Mouse (Mus musculus) intestine, embryonic 14.5 days (tissue): ENCODE data around the gene Nab1. TPM values are rescaled to one million over a fixed set of nuclear protein-coding genes. Genes with fewer than 3 reads are reported as not detected.
A peak's percentile ranks its signal among the peaks of the same experiment; 100 is the strongest.

ENCODE experiments used
- ATAC-seq: fragments of 200-750 bp; cut with Nextera tagmentation; replicated peaks from 2 replicates; pipeline ENCODE4 v1.8.0; 2017; ENCODE audit warnings: low read depth, moderate number of reproducible peaks, moderate TSS enrichment, moderate library complexity; ENCODE audit not compliant: low FRiP score, low TSS enrichment
- DNase-seq: peaks from one replicate; pipeline ENCODE4 v3.0.0-alpha.2; 2018; ENCODE audit warnings: low spot score
- H3K27ac ChIP-seq: fragments of 300-500 bp; sonication (generic); 2 replicates; pipeline ENCODE4 v1.5.1; 2014; ENCODE audit warnings: low read depth, mild to moderate bottlenecking, control low read depth
- H3K27me3 ChIP-seq: fragments of 300-500 bp; sonication (generic); replicated peaks from 2 replicates; pipeline ENCODE4 v1.6.1; 2014; ENCODE audit warnings: low read length, control low read depth; ENCODE audit not compliant: control insufficient read depth, insufficient read depth
- H3K36me3 ChIP-seq: fragments of 300-500 bp; sonication (generic); 2 replicates; pipeline ENCODE4 v1.6.1; 2014; ENCODE audit warnings: low read length, control low read depth; ENCODE audit not compliant: control insufficient read depth, insufficient read depth
- H3K4me1 ChIP-seq: fragments of 300-500 bp; sonication (generic); replicated peaks from 2 replicates; pipeline ENCODE4 v1.6.1; 2014; ENCODE audit warnings: low read length, control low read depth, mixed read lengths; ENCODE audit not compliant: control insufficient read depth, insufficient read depth
- H3K4me2 ChIP-seq: fragments of 300-500 bp; sonication (generic); 2 replicates; pipeline ENCODE4 v1.6.1; 2014; ENCODE audit warnings: low read length
- H3K4me3 ChIP-seq: fragments of 300-500 bp; sonication (generic); 2 replicates; pipeline ENCODE4 v1.5.1; 2014; ENCODE audit warnings: low read depth, low read length, control low read depth, mixed read lengths
- H3K9ac ChIP-seq: fragments of 300-500 bp; sonication (generic); 2 replicates; pipeline ENCODE4 v1.6.1; 2014; ENCODE audit warnings: mild to moderate bottlenecking, low read length
- H3K9me3 ChIP-seq: fragments of 300-500 bp; sonication (generic); 2 replicates; pipeline ENCODE4 v1.6.1; 2016; ENCODE audit warnings: low read length, control low read depth; ENCODE audit not compliant: control insufficient read depth
- WGBS: fragments of 180-500 bp; shearing (Covaris S2); extraction: QIAGEN DNeasy Blood & Tissue Kit; methylation state at CpG from one replicate; pipeline ENCODE4 v1.1.7; 2014; 5-methylcytosine and 5-hydroxymethylcytosine counted together
- polyA plus RNA-seq: library from polyadenylated mRNA; unstranded; fragments of >200 nt; fragmentation: Nextera tagmentation; extraction: Ambion mirVana; gene quantifications from 2 replicates; pipeline ENCODE4 v1.2.1, GENCODE M21; 2014

Nab1 gene
- polyA plus RNA-seq, 1 experiment from 2014 or later: 11.1 TPM

DNA sequence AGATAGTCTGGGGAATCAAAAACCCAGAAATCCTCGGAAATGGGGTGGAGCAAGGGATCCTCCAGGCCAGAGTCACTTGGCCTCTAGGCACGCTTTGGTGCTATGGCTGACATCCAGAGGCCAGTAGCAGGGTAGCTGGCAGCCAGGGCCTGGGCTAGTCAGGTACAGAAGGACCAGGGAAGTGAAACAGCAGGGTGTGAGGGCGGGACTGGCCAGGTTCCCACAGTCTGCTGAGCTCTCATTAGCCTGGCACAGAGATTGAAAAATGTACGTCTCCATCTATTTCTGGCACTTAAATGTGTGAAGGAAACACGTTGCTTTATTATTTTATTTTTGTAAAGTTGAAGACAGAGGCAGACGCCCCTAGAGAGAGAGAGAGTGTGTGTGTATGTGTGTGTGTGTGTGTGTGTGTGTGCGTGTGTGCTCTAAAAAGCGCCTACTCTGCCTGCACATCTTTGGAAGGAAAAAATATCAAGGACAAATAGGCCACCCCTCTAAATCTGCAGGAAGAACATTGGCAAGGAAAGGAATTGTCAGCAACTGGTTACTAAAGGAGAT is 21.0 kb upstream of the Nab1 start:
- Histone ChIP-seq H3K27me3 (no peaks in the 10 kb centered on the region), H3K27ac (no peak overlapping the region), H3K9ac (no peak overlapping the region), H3K36me3 (no peaks in the 10 kb centered on the region), H3K4me2 (no peak overlapping the region), H3K4me1 (no peaks in the 10 kb centered on the region), H3K4me3 (no peak overlapping the region), H3K9me3 (no peaks in the 10 kb centered on the region)
- ATAC-seq: no peak
- no peak for DNase-seq
- 69% methylated on average over 8 of the region's 8 CpGs for WGBS

DNA sequence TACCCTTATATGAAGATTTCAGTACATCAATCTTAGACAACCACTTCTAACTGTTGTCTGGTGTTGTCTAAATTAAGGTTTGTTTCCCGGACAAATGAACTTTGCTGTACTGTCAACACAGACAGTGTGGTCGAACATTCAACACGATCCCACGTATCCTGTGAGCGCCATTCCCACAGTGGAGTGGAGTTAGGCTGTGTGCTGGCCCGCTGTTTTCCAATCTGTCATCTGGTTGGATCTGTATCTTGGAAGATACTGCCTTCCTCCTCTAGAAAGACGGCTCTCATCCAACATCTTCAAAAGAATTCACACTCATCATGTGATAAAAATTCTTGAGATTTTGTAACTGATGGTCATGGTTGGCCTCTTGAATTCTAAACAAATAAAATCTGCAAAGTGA is 19.7 kb upstream of the Nab1 start:
- Histone ChIP-seq H3K4me3 (no peak overlapping the region), H3K4me1 (no peaks in the 10 kb centered on the region), H3K9ac (no peak overlapping the region), H3K9me3 (no peaks in the 10 kb centered on the region), H3K27me3 (no peaks in the 10 kb centered on the region), H3K27ac (no peak overlapping the region), H3K36me3 (no peaks in the 10 kb centered on the region), H3K4me2 (no peak overlapping the region)
- no peak for ATAC-seq
- DNase-seq: no peak
- 89% methylated on average over 7 of the region's 7 CpGs for WGBS

DNA sequence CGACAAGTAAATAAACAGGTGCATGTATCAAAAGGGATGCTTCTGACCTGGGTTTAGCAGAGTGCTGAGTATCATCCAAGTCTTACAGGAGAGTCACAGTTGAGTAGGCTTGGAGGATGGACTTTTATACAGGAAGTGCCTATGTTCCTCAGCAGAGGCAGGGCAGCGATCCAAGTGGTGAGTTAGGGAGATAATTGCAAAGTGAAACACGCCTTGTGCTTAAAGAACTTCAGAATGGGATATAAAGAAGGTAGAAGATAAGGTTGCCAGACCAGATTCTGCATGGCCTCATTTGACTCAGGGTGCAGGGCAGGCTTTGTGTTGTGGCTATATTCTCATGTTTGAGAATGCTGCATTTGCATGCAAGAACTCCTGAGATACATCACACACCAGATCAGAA is 14.8 kb upstream of the Nab1 start:
- Histone ChIP-seq H3K4me3 (no peak overlapping the region), H3K27me3 (no peaks in the 10 kb centered on the region), H3K9me3 (no peaks in the 10 kb centered on the region), H3K4me1 (no peaks in the 10 kb centered on the region), H3K9ac (no peak overlapping the region), H3K36me3 (no peaks in the 10 kb centered on the region), H3K27ac (no peak overlapping the region), H3K4me2 (no peak overlapping the region)
- ATAC-seq: no peak
- WGBS: 75% methylated on average over 3 of the region's 3 CpGs
- no peak for DNase-seq

GRCm38 (mm10) chr1:52511788-52512425 is 11.4 kb upstream of the Nab1 start:
- H3K4me2 ChIP-seq: no peak overlapping the region
- ATAC-seq (no peak), DNase-seq (no peak)
- H3K27me3 ChIP-seq: no peaks in the 10 kb centered on the region
- no peak overlapping the region for H3K27ac ChIP-seq
- no peaks in the 10 kb centered on the region for H3K4me1 ChIP-seq
- no peaks in the 10 kb centered on the region for H3K36me3 ChIP-seq
- H3K4me3 ChIP-seq: no peak overlapping the region
- no peak overlapping the region for H3K9ac ChIP-seq
- WGBS: 86% methylated on average over 1 of the region's 1 CpGs
- H3K9me3 ChIP-seq: no peaks in the 10 kb centered on the region

DNA sequence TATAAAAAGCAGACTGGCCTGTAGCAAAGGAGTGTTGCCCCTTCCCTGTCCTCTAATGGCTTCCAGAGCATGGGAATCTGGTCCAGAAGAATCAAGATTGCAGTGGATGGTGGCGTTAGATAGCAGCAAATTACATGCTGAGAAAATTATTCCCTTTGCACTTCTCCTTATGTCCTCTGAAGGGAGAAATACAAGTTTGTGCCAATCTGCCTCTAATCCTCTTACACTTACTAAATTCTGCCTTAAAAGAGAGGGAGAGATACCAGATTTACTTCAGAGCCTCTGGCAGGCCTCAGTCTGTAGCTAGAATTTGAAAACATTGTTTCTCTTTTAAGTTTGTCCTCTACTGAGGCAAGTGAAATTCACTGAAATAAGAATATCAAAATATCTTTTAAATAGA is 5.7 kb upstream of the Nab1 start:
- no peak overlapping the region for H3K27ac ChIP-seq
- 67% methylated on average over 1 of the region's 1 CpGs for WGBS
- DNase-seq (no peak), ATAC-seq (no peak)
- H3K4me1 ChIP-seq: no peaks in the 10 kb centered on the region
- H3K36me3 ChIP-seq: no peaks in the 10 kb centered on the region
- no peaks in the 10 kb centered on the region for H3K27me3 ChIP-seq
- H3K4me3 ChIP-seq: no peak overlapping the region
- no peaks in the 10 kb centered on the region for H3K9me3 ChIP-seq
- no peak overlapping the region for H3K4me2 ChIP-seq
- no peak overlapping the region for H3K9ac ChIP-seq

GRCm38 (mm10) chr1:52502296-52502695 is 1.8 kb upstream of the Nab1 start:
- Histone ChIP-seq H3K4me3 (no peak overlapping the region), H3K4me1 (peaks cover 3% of the 10 kb centered on the region; the same call in 1 of the 2 replicates), H3K9ac (no peak overlapping the region), H3K4me2 (no peak overlapping the region), H3K27ac (no peak overlapping the region), H3K36me3 (no peaks in the 10 kb centered on the region), H3K27me3 (no peaks in the 10 kb centered on the region), H3K9me3 (no peaks in the 10 kb centered on the region)
- 72% methylated on average over 4 of the region's 4 CpGs for WGBS
- no peak for DNase-seq
- ATAC-seq: no peak

DNA sequence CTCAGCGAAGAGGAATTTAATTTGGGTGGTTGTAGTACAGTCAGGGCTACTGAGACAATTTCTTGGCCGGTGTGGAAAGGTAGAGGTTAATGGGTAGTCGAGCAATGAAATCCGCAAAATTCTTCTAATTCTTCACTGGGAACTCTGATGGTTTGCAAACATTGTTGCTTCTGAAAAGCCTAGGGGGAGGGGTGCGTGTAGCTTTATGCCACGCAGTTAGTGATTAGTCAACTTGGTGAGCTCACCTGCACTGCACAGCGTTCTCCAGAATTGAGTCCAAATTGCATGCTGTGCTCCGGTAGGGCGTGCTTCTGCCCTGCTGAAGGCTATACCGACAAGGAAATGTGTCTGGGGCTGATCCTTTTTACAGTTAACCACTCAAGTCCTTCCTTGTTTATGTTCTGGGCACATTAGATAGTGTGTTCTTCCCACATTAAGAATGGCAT is 1.2 kb upstream of the Nab1 start:
- Histone ChIP-seq H3K4me3 (no peak overlapping the region), H3K9me3 (no peaks in the 10 kb centered on the region), H3K9ac (no peak overlapping the region), H3K4me1 (peaks cover 3% of the 10 kb centered on the region; the same call in 1 of the 2 replicates), H3K36me3 (no peaks in the 10 kb centered on the region), H3K4me2 (no peak overlapping the region), H3K27ac (no peak overlapping the region), H3K27me3 (no peaks in the 10 kb centered on the region)
- WGBS: 31% methylated on average over 10 of the region's 10 CpGs
- ATAC-seq (no peak), DNase-seq (no peak)

- no peak overlapping the region for H3K27ac ChIP-seq
- no peaks in the 10 kb centered on the region for H3K36me3 ChIP-seq
- H3K4me1 ChIP-seq: peaks cover 3% of the 10 kb centered on the region; the same call in 1 of the 2 replicates
- H3K9ac ChIP-seq: no peak overlapping the region
- WGBS: 59% methylated on average over 1 of the region's 1 CpGs
- DNase-seq (no peak), ATAC-seq (no peak)
- H3K4me3 ChIP-seq: peak overlapping the region; percentile 55
- H3K27me3 ChIP-seq: no peaks in the 10 kb centered on the region
- H3K4me2 ChIP-seq: peak overlapping the region; percentile 90; the same call in 1 of the 2 replicates
- no peaks in the 10 kb centered on the region for H3K9me3 ChIP-seq
Measured at GRCm38 (mm10) chr1:52501090-52501489, 611 bp upstream of the Nab1 start.
